Mouse (Mus musculus) spleen, adult 2 months (tissue): ENCODE results near the gene Tldc1. TPM values are rescaled to one million over a fixed set of nuclear protein-coding genes. Genes with fewer than 3 reads are reported as not detected.

ENCODE experiments used
- DNase-seq, 2 experiments: peaks; one replicate each; pipeline versions ENCODE4 v3.0.0 to v3.0.0-alpha.2; 2012 to 2021; ENCODE audit warnings: low spot score in 2 of 2, low read depth in 1 of 2
- H3K27ac ChIP-seq: fragments of 200-500 bp; 2 replicates; pipeline ENCODE4 v1.5.1; 2012; ENCODE audit warnings: low read length, inconsistent platforms; ENCODE audit not compliant: insufficient read depth
- H3K27me3 ChIP-seq: fragments of 200-500 bp; 2 replicates; pipeline ENCODE4 v1.6.1; 2012; ENCODE audit warnings: mild to moderate bottlenecking, moderate library complexity, low read length, inconsistent platforms; ENCODE audit not compliant: control insufficient read depth, insufficient read depth
- H3K36me3 ChIP-seq: fragments of 200-500 bp; 2 replicates; pipeline ENCODE4 v1.6.1; 2012; ENCODE audit warnings: mild to moderate bottlenecking, low read length, inconsistent platforms; ENCODE audit not compliant: control insufficient read depth, insufficient read depth
- H3K4me1 ChIP-seq: fragments of 200-500 bp; 2 replicates; pipeline ENCODE4 v1.6.1; 2011; ENCODE audit warnings: inconsistent platforms; ENCODE audit not compliant: control insufficient read depth, insufficient read depth, insufficient read length
- H3K4me3 ChIP-seq: fragments of 200-500 bp; 2 replicates; pipeline ENCODE4 v1.5.1; 2011; ENCODE audit warnings: mild to moderate bottlenecking, inconsistent platforms; ENCODE audit not compliant: insufficient read depth, insufficient read length; ENCODE audit errors: extremely low read depth
- CTCF ChIP-seq: fragments of 200-500 bp; IDR thresholded peaks from 2 replicates; pipeline ENCODE4 v1.5.1; 2011; ENCODE audit warnings: mild to moderate bottlenecking, inconsistent platforms; ENCODE audit not compliant: insufficient read depth, insufficient read length, insufficient replicate concordance; ENCODE audit errors: extremely low read depth
- POLR2A ChIP-seq: fragments of 200-500 bp; IDR thresholded peaks from 2 replicates; pipeline ENCODE4 v1.6.1; 2011; ENCODE audit warnings: low read depth, low read length, inconsistent platforms
- WGBS: fragments of 180-500 bp; shearing (Covaris S2); methylation state at CpG from one replicate; pipeline ENCODE4 v1.1.7; 2018; 5-methylcytosine and 5-hydroxymethylcytosine counted together
- polyA plus RNA-seq: library from polyadenylated mRNA; depleted of rRNA; stranded (reverse); fragments of >200 nt; gene quantifications from 2 replicates; pipeline ENCODE4 v1.2.3, GENCODE M21; 2012

Gene Tldc1
- polyA plus RNA-seq, 1 experiment, result 4.8 TPM

DNA sequence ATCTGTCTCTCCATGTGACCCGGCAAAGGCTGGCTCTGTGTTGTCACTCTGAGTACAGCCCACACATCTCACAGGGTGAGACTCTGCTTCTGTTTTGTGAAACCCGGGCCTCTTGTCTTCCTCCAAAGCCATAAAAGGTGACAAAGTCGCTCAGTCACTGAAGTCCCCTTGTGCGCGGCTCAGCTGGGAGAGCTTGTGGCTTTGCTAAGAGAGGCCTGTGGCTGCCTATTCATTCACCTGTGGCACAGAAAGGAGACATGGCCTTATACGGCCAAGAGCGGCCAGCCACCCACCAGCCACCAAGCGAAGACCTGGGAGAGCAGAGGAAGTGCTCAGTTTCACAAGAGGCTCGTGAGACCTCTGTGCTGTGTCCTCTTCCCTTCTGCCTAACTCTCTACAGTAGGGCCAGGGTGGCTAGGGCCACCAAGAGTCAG, 5.9 kb upstream of the Tldc1 start:
- H3K27me3 ChIP-seq, result no peaks in the 10 kb centered on the region
- WGBS, result 6% methylated on average over 9 of the region's 9 CpGs
- peak overlapping the region; percentile 92 for H3K27ac ChIP-seq
- H3K4me1 ChIP-seq, result peaks cover 36% of the 10 kb centered on the region; the same call in 1 of the 2 replicates
- peak; percentile 76 to 85 for DNase-seq
- peak overlapping the region; percentile 19; the same call in 1 of the 2 replicates for H3K4me3 ChIP-seq
- TF ChIP-seq CTCF, result no peak
- TF ChIP-seq POLR2A, result peak; percentile 60
- H3K36me3 ChIP-seq, result no peaks in the 10 kb centered on the region

DNA sequence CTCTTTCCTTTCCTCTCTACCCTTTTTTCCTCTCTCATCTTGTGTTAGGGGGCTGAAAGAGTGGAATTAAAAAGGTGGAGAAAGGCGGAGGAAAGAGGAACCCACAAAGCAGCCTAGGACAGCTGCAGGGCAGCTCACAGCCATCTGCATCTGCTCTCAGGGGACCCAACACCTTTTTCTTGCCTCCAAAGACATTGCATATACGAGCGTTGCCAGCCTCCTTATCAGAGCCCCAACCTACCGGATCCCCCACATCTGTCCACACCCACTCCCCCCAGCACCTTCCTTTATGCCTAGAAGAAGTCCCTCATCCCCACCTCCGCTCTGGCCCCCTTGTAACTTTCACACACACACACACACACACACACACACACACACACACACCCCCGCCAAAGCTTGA, 5.4 kb upstream of the Tldc1 start:
- Histone ChIP-seq H3K36me3 (no peaks in the 10 kb centered on the region), H3K27me3 (no peaks in the 10 kb centered on the region), H3K27ac (peak overlapping the region; percentile 92), H3K4me1 (peaks cover 39% of the 10 kb centered on the region; the same call in 1 of the 2 replicates), H3K4me3 (peak overlapping the region; percentile 19; the same call in 1 of the 2 replicates)
- 16% methylated on average over 6 of the region's 6 CpGs for WGBS
- no peak for DNase-seq
- TF ChIP-seq CTCF (no peak), POLR2A (no peak)

DNA sequence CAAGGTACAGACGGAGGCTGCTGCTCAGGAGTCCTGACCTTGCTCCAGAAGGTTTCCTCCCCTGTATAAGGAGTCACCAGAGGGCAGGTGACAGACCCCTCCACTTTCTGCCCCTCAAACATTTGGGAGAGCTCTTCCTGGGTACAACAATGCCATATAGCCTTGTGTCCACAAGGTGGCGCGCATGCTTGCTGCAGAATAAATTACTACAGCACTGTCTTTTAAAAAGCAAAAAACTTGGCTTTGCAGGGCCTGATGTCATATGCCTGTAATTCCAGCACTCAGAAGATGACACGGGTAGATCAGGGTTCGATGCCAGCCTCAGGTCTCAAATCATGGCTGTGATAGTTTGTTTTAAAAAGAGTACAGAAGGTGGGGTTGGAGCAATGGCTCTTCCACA, 4.5 kb upstream of the Tldc1 start:
- H3K4me1 ChIP-seq, result peaks cover 42% of the 10 kb centered on the region; the same call in 1 of the 2 replicates
- peak; percentile 68 to 79 for DNase-seq
- TF ChIP-seq CTCF (peak; percentile 75; the same call in 1 of the 2 replicates), POLR2A (no peak)
- H3K27ac ChIP-seq, result peak overlapping the region; percentile 92
- no peaks in the 10 kb centered on the region for H3K27me3 ChIP-seq
- H3K4me3 ChIP-seq, result no peak overlapping the region
- 10% methylated on average over 5 of the region's 5 CpGs for WGBS
- H3K36me3 ChIP-seq, result no peaks in the 10 kb centered on the region

DNA sequence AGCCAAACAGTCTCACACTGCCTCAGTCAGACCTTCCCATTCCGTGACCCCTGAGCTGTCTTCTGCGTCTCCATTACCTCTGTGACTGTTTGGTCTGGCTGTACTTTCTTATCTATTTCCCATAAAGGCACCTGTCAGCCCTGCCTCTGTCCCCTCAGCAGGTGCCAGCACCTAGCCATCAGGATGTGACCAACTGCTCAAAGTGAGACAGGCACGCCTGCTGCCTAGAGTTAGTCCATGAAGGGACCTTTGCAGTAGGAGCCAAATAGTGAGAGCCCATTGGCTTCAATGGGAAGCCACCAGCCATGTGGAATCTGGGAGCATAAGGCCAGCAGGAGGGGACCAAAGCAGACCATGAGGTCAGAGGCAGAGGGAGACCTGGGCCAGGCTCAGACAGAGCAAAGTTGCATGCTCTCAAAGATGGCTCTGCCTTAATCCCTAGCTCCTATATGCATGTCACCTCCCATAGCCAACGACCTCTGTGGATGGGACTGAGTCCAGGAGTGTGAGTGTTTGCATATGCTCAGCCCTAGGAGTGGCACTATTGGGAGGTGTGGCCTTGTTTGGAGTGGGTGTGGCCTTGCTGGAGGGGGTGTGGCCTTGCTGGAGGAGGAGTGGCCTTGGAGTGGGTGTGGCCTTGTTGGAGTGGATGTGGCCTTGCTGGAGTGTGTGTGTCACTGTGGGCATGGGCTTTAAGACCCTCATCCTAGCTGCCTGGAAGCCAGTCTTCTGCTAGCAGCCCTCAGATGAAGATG, 3.0 kb upstream of the Tldc1 start:
- no peak for DNase-seq
- Histone ChIP-seq H3K27ac (no peak overlapping the region), H3K4me3 (no peak overlapping the region), H3K4me1 (peaks cover 36% of the 10 kb centered on the region; the same call in 1 of the 2 replicates), H3K36me3 (no peaks in the 10 kb centered on the region), H3K27me3 (no peaks in the 10 kb centered on the region)
- 77% methylated on average over 4 of the region's 4 CpGs for WGBS
- TF ChIP-seq CTCF, result no peak
- TF ChIP-seq POLR2A, result no peak

DNA sequence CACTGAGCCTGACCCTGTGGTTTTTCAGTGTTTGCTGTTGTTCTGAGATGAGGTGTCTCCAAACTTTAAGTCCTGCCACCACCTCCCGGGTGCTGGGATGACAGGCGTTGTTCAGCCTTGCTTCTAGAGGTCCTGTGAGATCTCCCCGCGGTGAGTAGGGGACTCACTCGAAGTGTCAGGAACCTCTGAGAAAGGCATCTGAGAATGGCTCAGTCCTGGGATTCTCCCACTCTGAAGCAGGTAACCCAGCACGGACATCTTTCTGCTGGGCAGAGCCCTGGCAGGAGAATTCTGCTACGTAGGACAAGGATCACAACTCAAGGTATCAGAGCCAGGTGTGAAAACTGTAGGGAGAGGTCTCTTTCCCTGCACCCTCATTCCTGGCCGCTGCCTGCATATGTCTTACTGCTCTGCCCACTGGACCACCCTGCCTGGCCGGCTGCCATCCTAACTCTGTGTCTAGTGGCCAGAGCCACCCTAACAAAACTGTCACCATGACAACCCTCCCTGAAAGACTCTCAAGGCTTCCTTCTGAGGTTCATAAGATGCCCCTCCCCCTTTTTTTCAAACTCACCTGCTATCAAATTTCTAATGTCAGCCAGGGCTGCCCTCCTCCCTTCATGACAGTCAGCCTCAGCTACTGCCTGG, 2.3 kb upstream of the Tldc1 start:
- H3K27ac ChIP-seq, result no peak overlapping the region
- no peaks in the 10 kb centered on the region for H3K27me3 ChIP-seq
- 83% methylated on average over 9 of the region's 9 CpGs for WGBS
- DNase-seq, result no peak
- peaks cover 28% of the 10 kb centered on the region; the same call in 1 of the 2 replicates for H3K4me1 ChIP-seq
- no peak overlapping the region for H3K4me3 ChIP-seq
- TF ChIP-seq POLR2A, result no peak
- no peak for TF ChIP-seq CTCF
- H3K36me3 ChIP-seq, result no peaks in the 10 kb centered on the region

DNA sequence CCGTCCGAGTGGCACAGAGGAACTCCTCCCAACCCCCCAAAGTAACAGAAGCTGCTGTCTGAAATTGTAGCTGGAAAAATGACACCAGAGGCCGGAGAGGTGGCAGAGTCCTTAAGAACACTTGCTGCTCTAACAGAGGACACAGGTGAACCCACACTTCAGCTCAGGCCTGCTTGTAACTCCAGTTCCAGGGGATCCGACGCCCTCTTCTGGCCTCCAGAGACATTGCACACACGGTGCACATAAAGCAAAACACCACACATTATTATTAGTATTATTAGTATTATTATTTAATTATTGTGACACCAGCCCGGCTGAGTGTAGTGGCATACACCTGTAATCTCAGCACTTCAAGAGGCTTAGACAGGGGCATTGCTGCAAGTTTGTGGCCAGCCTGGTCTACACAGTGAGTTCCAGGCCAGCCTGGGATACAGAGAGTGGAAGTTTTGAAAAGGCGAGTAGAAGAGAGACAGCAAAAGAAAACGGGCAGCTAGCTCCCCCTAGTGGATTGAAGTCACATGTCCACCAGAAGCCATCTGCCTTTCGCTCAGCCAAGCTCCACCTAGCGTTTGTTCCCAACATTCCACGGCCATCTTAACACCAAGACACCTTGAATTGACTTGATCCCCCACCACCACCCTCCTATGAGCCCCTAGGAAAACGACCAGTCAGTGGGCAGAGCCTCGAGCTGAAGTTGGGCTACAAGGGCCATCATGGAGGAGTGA, 959 bp upstream of the Tldc1 start:
- no peaks in the 10 kb centered on the region for H3K36me3 ChIP-seq
- peak; percentile 75 to 80 for DNase-seq
- WGBS, result 26% methylated on average over 14 of the region's 14 CpGs
- no peak overlapping the region for H3K27ac ChIP-seq
- H3K4me1 ChIP-seq, result peaks cover 18% of the 10 kb centered on the region; the same call in 1 of the 2 replicates
- peak; percentile 87; the same call in 1 of the 2 replicates for TF ChIP-seq CTCF
- TF ChIP-seq POLR2A, result no peak
- no peaks in the 10 kb centered on the region for H3K27me3 ChIP-seq
- no peak overlapping the region for H3K4me3 ChIP-seq

DNA sequence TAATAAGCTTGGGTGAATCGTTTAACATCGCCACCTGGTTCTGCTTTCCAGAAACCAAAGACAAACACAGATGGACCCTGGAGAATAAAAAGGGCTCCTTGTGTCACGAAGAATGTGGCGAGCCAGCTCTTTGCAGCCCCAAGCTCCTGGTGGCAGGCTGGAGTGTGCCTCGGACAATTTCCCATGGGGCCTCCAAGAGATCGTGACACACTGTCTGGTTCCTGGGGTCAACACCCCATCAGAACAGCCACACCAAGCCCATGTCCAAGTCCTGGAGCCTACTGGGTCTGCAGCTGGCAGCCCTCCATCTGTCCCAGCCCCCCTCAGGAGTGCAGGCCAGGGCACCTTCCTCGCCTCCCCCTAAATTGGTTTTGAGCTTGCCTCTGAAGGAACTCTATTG, 451 bp downstream of the Tldc1 start:
- no peak for TF ChIP-seq POLR2A
- TF ChIP-seq CTCF, result no peak
- H3K36me3 ChIP-seq, result no peaks in the 10 kb centered on the region
- no peaks in the 10 kb centered on the region for H3K27me3 ChIP-seq
- peak overlapping the region; percentile 80 for H3K27ac ChIP-seq
- H3K4me3 ChIP-seq, result peak overlapping the region; percentile 70
- 8% methylated on average over 7 of the region's 7 CpGs for WGBS
- H3K4me1 ChIP-seq, result peaks cover 11% of the 10 kb centered on the region; the same call in 1 of the 2 replicates
- DNase-seq, result no peak
